Mouse (Mus musculus) cerebellum, adult 8-10 months (tissue): Measurements from ENCODE around the gene Olfr166.
"Not testable (repeated sequence)": the region's sequence is repeated elsewhere in the genome, so short reads cannot be mapped to it uniquely, and the experiment has no call there.

ENCODE experiments used
- DNase-seq: peaks from one replicate; pipeline ENCODE4 v3.0.0; 2022

Gene Olfr166

GRCm38 (mm10) chr16:19483394-19483793 is at the start of gene Olfr166:
Olfr166 (plus strand) TSS chr16:19483694.
- DNase-seq = no peak

GRCm38 (mm10) chr16:19458741-19459140 is 24.8 kb upstream of the Olfr166 start:
- DNase-seq = not testable (repeated sequence)

GRCm38 (mm10) chr16:19464365-19464764 is 19.1 kb upstream of the Olfr166 start:
- DNase-seq = no peak

GRCm38 (mm10) chr16:19522166-19522565 is 38.7 kb downstream of the Olfr166 start, which contains the start of gene Olfr167:
Olfr167 (minus strand) TSS chr16:19522266.
- no peak for DNase-seq

- DNase-seq = no peak
These were observed 52.0 kb downstream of the Olfr166 start, which contains the start of gene Olfr168 for GRCm38 (mm10) chr16:19535455-19535854. Olfr168 (minus strand) TSS chr16:19535555.
